Mouse (Mus musculus): ENCODE data around the gene Gmnn. TPM values are rescaled to one million over a fixed set of nuclear protein-coding genes. Genes with fewer than 3 reads are reported as not detected.

The Gmnn gene
- total RNA-seq, 2 experiments from 2014 or later = 3.7 to 5.6 TPM

DNA sequence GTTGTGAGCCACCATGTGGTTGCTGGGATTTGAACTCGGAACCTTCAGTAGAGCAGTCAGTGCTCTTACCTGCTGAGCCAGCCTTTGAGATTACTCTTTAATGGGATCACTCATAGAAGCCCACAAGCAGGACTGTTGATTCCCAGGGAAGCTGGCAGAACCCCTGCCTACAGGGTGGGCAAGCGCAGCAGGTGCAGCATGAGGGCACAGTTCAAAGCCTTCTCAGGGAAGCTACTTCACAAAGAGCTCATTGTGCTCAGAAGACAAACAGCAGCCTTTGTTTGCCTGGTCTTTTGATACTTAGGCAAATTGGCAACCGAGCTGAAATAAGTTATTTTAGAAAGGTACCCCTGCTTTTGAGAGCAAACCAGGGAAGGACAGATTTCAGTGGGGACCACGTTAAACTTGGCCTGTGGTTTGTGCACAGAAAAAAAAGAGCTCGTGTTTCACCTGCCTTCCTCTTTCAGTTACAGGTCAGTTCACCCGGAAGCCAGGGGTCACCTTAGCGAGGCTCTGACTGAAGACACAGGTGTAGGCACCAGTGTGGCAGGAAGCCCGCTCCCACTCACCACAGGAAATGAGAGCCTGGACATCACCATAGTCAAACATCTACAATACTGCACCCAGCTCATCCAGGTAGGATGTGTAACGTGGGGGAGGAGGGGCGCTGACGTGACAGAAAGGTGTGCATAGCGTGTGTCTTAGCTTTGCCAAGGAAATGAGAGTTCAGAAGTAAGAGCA, 51.9 kb downstream of the Gmnn start:
- no peak for DNase-seq

DNA sequence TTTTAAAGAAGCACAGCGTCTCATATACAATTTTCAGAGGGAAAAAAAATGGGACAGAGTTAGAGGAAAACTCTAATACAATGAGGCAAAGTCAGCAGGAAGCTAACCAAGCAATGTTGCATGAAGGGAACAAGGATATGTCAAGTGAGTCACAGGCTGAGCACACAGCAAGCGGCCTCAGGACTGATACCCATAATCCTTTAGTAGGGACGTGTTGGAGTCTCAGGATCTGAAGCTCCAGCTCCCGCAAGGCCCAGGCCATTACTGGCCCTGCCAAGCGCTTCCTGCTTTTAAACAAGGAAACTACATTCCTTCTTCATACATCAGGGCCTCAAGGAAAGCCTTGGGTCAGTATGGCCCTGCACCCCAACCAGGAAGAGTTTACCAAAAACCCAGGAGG, 59.6 kb downstream of the Gmnn start:
- DNase-seq = no peak

Other genes with a start within 250 kb of the Gmnn start
- gene Ripor2, start 179.7 kb downstream of the Gmnn start, total RNA-seq (2021) = 10 to 100 TPM; 10.2 to 11.9 TPM
- not detected for gene Armh2, start 20.7 kb downstream of the Gmnn start, total RNA-seq (2021)
- 10 to 100 TPM; 61.1 to 71.3 TPM for gene BC005537, start 39.7 kb upstream of the Gmnn start, total RNA-seq (2021)
- gene Acot13, start 69.6 kb upstream of the Gmnn start, total RNA-seq (2021) = 10 to 100 TPM; 90.3 to 97.4 TPM
- gene Tdp2, start 69.8 kb upstream of the Gmnn start, total RNA-seq (2021) = 10 to 100 TPM; 10.8 to 12.4 TPM
- under 1 TPM; 0.05 to 0.07 TPM for gene D130043K22Rik, start 83.2 kb upstream of the Gmnn start, total RNA-seq (2021)
- gene Aldh5a1, start 175.7 kb upstream of the Gmnn start, total RNA-seq (2021) = 1 to 10 TPM; 3.0 to 3.3 TPM
- under 1 TPM; 0.40 to 0.54 TPM for gene Gpld1, start 181.2 kb upstream of the Gmnn start, total RNA-seq (2021)